Comparison of ENCODE assay signal across 14 mouse cellular contexts in the genomic region with DNA sequence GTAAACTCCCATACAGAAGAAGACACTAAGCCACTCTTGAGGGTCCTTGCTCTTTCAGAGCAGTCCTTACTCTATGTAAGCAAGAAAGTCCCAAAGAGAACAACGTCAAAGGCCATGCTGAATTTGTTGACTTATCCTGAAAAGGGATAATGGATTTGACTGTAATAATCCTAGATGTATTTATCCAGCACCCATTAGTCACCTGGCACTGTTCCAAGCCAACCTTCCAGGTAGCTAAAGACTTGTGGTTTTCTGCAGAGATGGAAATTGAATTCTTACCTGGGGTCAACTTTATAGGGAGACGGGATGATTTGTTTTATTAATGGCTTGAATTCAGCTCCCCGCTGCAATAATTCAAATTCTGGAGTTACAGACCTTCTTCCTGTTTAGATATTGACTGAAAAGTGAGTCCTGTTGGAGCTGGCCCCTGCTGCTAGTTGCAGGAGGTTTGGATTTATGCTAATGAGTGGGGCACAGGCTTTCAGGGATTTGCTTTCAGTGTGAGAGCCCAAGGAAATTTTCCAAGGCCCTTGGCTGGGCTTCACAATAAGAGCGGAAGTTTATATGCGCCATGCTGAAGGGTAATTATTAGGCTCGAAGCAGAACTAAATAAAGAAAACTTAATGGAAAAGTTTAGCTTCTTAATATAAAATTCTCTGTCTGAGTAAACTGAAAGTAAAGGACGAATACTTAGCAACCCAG.
DNase-seq lines count a peak whose midpoint lies in the region; ATAC-seq and TF ChIP-seq lines count a peak whose summit lies in the region.
"Had no signal": no experiment of that assay in that cellular context is flagged by ENCODE, and none has a peak within 500 bp of the region (broad histone marks: within the 10 kb centered on the region; RNA-seq: fewer than 3 reads in every experiment).

No protein-coding gene starts in this region.

- TF ChIP-seq EP300 in stomach, postnatal 0 days (optimal IDR thresholded peaks at IDR 0.05), result no peak

- no peak overlapping the region for H3K4me3 ChIP-seq in kidney, adult 2 months (ENCODE audit: insufficient read depth, low read depth, low read length)
- no peak overlapping the region for H3K4me3 ChIP-seq in kidney, embryonic 15.5 days (replicated peaks)
- H3K4me3 ChIP-seq in midbrain, embryonic 11.5 days (ENCODE audit: low read depth, low read length), result no peak overlapping the region
- H3K4me3 ChIP-seq in midbrain, embryonic 16.5 days (ENCODE audit: low read depth, low read length), result no peak overlapping the region
- 0 out of 2 replicates have a peak overlapping the region, but pooled peaks have one; percentile 12 for H3K4me3 ChIP-seq in stomach, postnatal 0 days (ENCODE audit: low read depth, low read length)
- H3K4me3 ChIP-seq: embryonic facial prominence, embryonic 12.5 days; megakaryocyte, embryonic 14.5 days; neural tube, embryonic 12.5 days had no signal

- ATAC-seq in kidney, embryonic 15.5 days (replicated peaks; ENCODE audit: low FRiP score), result no peak
- ATAC-seq in midbrain, embryonic 11.5 days (ENCODE audit: low FRiP score), result peak; percentile 78
- ATAC-seq in midbrain, embryonic 16.5 days, result no peak
- ATAC-seq in stomach, postnatal 0 days (ENCODE audit: low FRiP score, low TSS enrichment), result no peak

- no peaks in the 10 kb centered on the region for H3K36me3 ChIP-seq in kidney, adult 2 months (ENCODE audit: control insufficient read depth, insufficient read depth, low read length)
- no peaks in the 10 kb centered on the region for H3K36me3 ChIP-seq in kidney, embryonic 15.5 days
- H3K36me3 ChIP-seq in midbrain, embryonic 11.5 days (ENCODE audit: control insufficient read depth, insufficient read depth, low read length), result no peaks in the 10 kb centered on the region
- no peaks in the 10 kb centered on the region for H3K36me3 ChIP-seq in midbrain, embryonic 16.5 days (ENCODE audit: control insufficient read depth, insufficient read depth, low read length)
- H3K36me3 ChIP-seq in stomach, postnatal 0 days (ENCODE audit: control insufficient read depth, insufficient read depth, low read length), result no peaks in the 10 kb centered on the region
- H3K36me3 ChIP-seq: embryonic facial prominence, embryonic 12.5 days; neural tube, embryonic 12.5 days had no signal

- WGBS in kidney, adult 2 months, result 45% methylated on average over 7 of the region's 7 CpGs
- 54% methylated on average over 7 of the region's 7 CpGs for WGBS in kidney, embryonic 15.5 days
- WGBS in midbrain, embryonic 11.5 days, result 29% methylated on average over 7 of the region's 7 CpGs
- 20% methylated on average over 7 of the region's 7 CpGs for WGBS in midbrain, embryonic 16.5 days
- 21% methylated on average over 7 of the region's 7 CpGs for WGBS in stomach, postnatal 0 days

- H3K4me2 ChIP-seq in kidney, embryonic 15.5 days, result no peak overlapping the region
- H3K4me2 ChIP-seq in midbrain, embryonic 11.5 days, result no peak overlapping the region
- H3K4me2 ChIP-seq in midbrain, embryonic 16.5 days (ENCODE audit: low read length), result no peak overlapping the region
- H3K4me2 ChIP-seq in stomach, postnatal 0 days (replicated peaks; ENCODE audit: low read depth), result peak overlapping the region; percentile 25
- H3K4me2 ChIP-seq: embryonic facial prominence, embryonic 12.5 days; neural tube, embryonic 12.5 days had no signal

- H3K9me3 ChIP-seq in kidney, embryonic 15.5 days (replicated peaks), result no peaks in the 10 kb centered on the region
- no peaks in the 10 kb centered on the region for H3K9me3 ChIP-seq in midbrain, embryonic 11.5 days (ENCODE audit: control insufficient read depth, low read length)
- no peaks in the 10 kb centered on the region for H3K9me3 ChIP-seq in midbrain, embryonic 16.5 days (replicated peaks; ENCODE audit: control insufficient read depth, low read length, poor library complexity, severe bottlenecking)
- H3K9me3 ChIP-seq in stomach, postnatal 0 days (ENCODE audit: control insufficient read depth, low read length), result no peaks in the 10 kb centered on the region
- H3K9me3 ChIP-seq: embryonic facial prominence, embryonic 12.5 days; megakaryocyte, embryonic 14.5 days; neural tube, embryonic 12.5 days had no signal

- TF ChIP-seq POLR2A in kidney, adult 2 months (IDR thresholded peaks at IDR 0.05; ENCODE audit: low read depth, low read length), result no peak

- no peak overlapping the region for H3K27ac ChIP-seq in kidney, adult 2 months (ENCODE audit: insufficient read depth, low read depth, low read length)
- H3K27ac ChIP-seq in kidney, embryonic 15.5 days, result no peak overlapping the region
- H3K27ac ChIP-seq in midbrain, embryonic 11.5 days (ENCODE audit: low read depth, low read length), result no peak overlapping the region
- no peak overlapping the region for H3K27ac ChIP-seq in midbrain, embryonic 16.5 days (ENCODE audit: low read length)
- no peak overlapping the region for H3K27ac ChIP-seq in stomach, postnatal 0 days (replicated peaks)
- H3K27ac ChIP-seq: embryonic facial prominence, embryonic 12.5 days; neural tube, embryonic 12.5 days had no signal

- no peaks in the 10 kb centered on the region for H3K27me3 ChIP-seq in kidney, adult 2 months (replicated peaks; ENCODE audit: control insufficient read depth, insufficient read depth, low read length)
- no peaks in the 10 kb centered on the region for H3K27me3 ChIP-seq in kidney, embryonic 15.5 days
- peaks cover 3% of the 10 kb centered on the region; the same call in 1 of the 2 replicates for H3K27me3 ChIP-seq in midbrain, embryonic 11.5 days (ENCODE audit: control insufficient read depth, insufficient read depth, low read length)
- no peaks in the 10 kb centered on the region for H3K27me3 ChIP-seq in midbrain, embryonic 16.5 days (ENCODE audit: control insufficient read depth, insufficient read depth, low read depth, low read length)
- no peaks in the 10 kb centered on the region for H3K27me3 ChIP-seq in stomach, postnatal 0 days (ENCODE audit: control insufficient read depth, insufficient read depth, low read length)
- H3K27me3 ChIP-seq: embryonic facial prominence, embryonic 12.5 days; megakaryocyte, embryonic 14.5 days; neural tube, embryonic 12.5 days had no signal

- TF ChIP-seq CTCF in kidney, adult 2 months (conservative IDR thresholded peaks at IDR 0.05; ENCODE audit: insufficient read depth, insufficient read length, low read depth, low read length), result no peak
- no peak for TF ChIP-seq CTCF in stomach, postnatal 0 days (IDR thresholded peaks at IDR 0.05; ENCODE audit: low read depth)

- H3K4me1 ChIP-seq in kidney, adult 2 months (ENCODE audit: control insufficient read depth, insufficient read depth, low read length), result no peaks in the 10 kb centered on the region
- H3K4me1 ChIP-seq in kidney, embryonic 15.5 days, result no peaks in the 10 kb centered on the region
- H3K4me1 ChIP-seq in midbrain, embryonic 11.5 days (ENCODE audit: control insufficient read depth, insufficient read depth, low read length), result peaks cover 6% of the 10 kb centered on the region; the same call in 1 of the 2 replicates
- H3K4me1 ChIP-seq in midbrain, embryonic 16.5 days (ENCODE audit: control insufficient read depth, insufficient read depth, low read length), result no peaks in the 10 kb centered on the region
- H3K4me1 ChIP-seq in stomach, postnatal 0 days (replicated peaks; ENCODE audit: control insufficient read depth, insufficient read depth), result 0 out of 2 replicates have a peak, but pooled peaks cover 2% of the 10 kb centered on the region
- H3K4me1 ChIP-seq: embryonic facial prominence, embryonic 12.5 days; megakaryocyte, embryonic 14.5 days; neural tube, embryonic 12.5 days had no signal

- no peak overlapping the region for H3K9ac ChIP-seq in kidney, embryonic 15.5 days
- no peak overlapping the region for H3K9ac ChIP-seq in midbrain, embryonic 11.5 days (ENCODE audit: low read length)
- H3K9ac ChIP-seq in midbrain, embryonic 16.5 days (ENCODE audit: low read depth, low read length), result no peak overlapping the region
- H3K9ac ChIP-seq in stomach, postnatal 0 days (ENCODE audit: low read length), result no peak overlapping the region
- H3K9ac ChIP-seq: embryonic facial prominence, embryonic 12.5 days; neural tube, embryonic 12.5 days had no signal

- DNase-seq in adrenal gland, postnatal 14 days, result peak; percentile 17
- no peak for DNase-seq in adrenal gland, postnatal 4 days (ENCODE audit: low spot score in 2 of 2)
- DNase-seq in kidney, adult 2 months, result peak; percentile 3
- DNase-seq in midbrain, embryonic 11.5 days (ENCODE audit: low spot score, missing footprints), result peak; percentile 86
- DNase-seq in stomach, postnatal 0 days (ENCODE audit: low spot score), result peak; percentile 46
- DNase-seq in left cerebral cortex, adult 11 months (ENCODE audit: low spot score), result no peak
- DNase-seq: cerebellum, adult 18-20 months; lung, adult 18-20 months; thymus, adult 2 months had no signal

Comparison
In these comparisons a context has a peak if more than half of its experiments do, and no peak if none do; other contexts are left out.
1. DNase-seq: peak in adrenal gland, postnatal 14 days (single experiment), kidney, adult 2 months (single experiment), midbrain, embryonic 11.5 days (single experiment) and stomach, postnatal 0 days (single experiment); none in adrenal gland, postnatal 4 days (0 of 2) and left cerebral cortex, adult 11 months (single experiment).